Mouse (Mus musculus): ENCODE results near the gene Fhdc1.

The Fhdc1 gene

GRCm38 (mm10) chr3:84435288-84436043, 44.8 kb downstream of the Fhdc1 start:
- no peak for DNase-seq (ENCODE audit: low read depth in 2 of 2, low spot score in 2 of 2)

GRCm38 (mm10) chr3:84432797-84433445, 47.3 kb downstream of the Fhdc1 start:
- no peak for DNase-seq (ENCODE audit: low read depth in 2 of 2, low spot score in 2 of 2)

- DNase-seq (ENCODE audit: low read depth in 2 of 2, low spot score in 2 of 2), result no peak
Measured at GRCm38 (mm10) chr3:84431257-84431656, 49.0 kb downstream of the Fhdc1 start.

- no peak for DNase-seq (ENCODE audit: low read depth in 2 of 2, low spot score in 2 of 2)
Measured at GRCm38 (mm10) chr3:84430152-84430551, 50.1 kb downstream of the Fhdc1 start.

- no peak for DNase-seq (ENCODE audit: low read depth in 2 of 2, low spot score in 2 of 2)
Measured at GRCm38 (mm10) chr3:84428994-84429725, 51.1 kb downstream of the Fhdc1 start.

GRCm38 (mm10) chr3:84427779-84428178, 52.5 kb downstream of the Fhdc1 start:
- DNase-seq (ENCODE audit: low read depth in 2 of 2, low spot score in 2 of 2), result no peak

- DNase-seq (ENCODE audit: low read depth in 2 of 2, low spot score in 2 of 2), result no peak
Measured at GRCm38 (mm10) chr3:84422340-84422739, 57.9 kb downstream of the Fhdc1 start.

- DNase-seq (ENCODE audit: low read depth in 2 of 2, low spot score in 2 of 2), result no peak
Measured at GRCm38 (mm10) chr3:84413868-84414267, 66.4 kb downstream of the Fhdc1 start.

GRCm38 (mm10) chr3:84412920-84413319, 67.3 kb downstream of the Fhdc1 start:
- no peak for DNase-seq (ENCODE audit: low read depth in 2 of 2, low spot score in 2 of 2)

- DNase-seq (ENCODE audit: low read depth in 2 of 2, low spot score in 2 of 2), result no peak
Measured at GRCm38 (mm10) chr3:84409474-84409862, 70.8 kb downstream of the Fhdc1 start.

- no peak for DNase-seq (ENCODE audit: low read depth in 2 of 2, low spot score in 2 of 2)
Measured at GRCm38 (mm10) chr3:84408756-84409473, 71.3 kb downstream of the Fhdc1 start.

- no peak for DNase-seq (ENCODE audit: low read depth in 2 of 2, low spot score in 2 of 2)
Measured at GRCm38 (mm10) chr3:84405523-84405922, 74.7 kb downstream of the Fhdc1 start.

- no peak for DNase-seq (ENCODE audit: low read depth in 2 of 2, low spot score in 2 of 2)
Measured at GRCm38 (mm10) chr3:84403389-84403788, 76.8 kb downstream of the Fhdc1 start.

GRCm38 (mm10) chr3:84402716-84403115, 77.5 kb downstream of the Fhdc1 start:
- no peak for DNase-seq (ENCODE audit: low read depth in 2 of 2, low spot score in 2 of 2)

GRCm38 (mm10) chr3:84397976-84398375, 82.3 kb downstream of the Fhdc1 start:
- no peak for DNase-seq (ENCODE audit: low read depth in 2 of 2, low spot score in 2 of 2)

- DNase-seq (ENCODE audit: low read depth in 2 of 2, low spot score in 2 of 2), result no peak
Measured at GRCm38 (mm10) chr3:84396240-84396639, 84.0 kb downstream of the Fhdc1 start.

- no peak for DNase-seq (ENCODE audit: low read depth in 2 of 2, low spot score in 2 of 2)
Measured at GRCm38 (mm10) chr3:84395840-84396239, 84.4 kb downstream of the Fhdc1 start.

GRCm38 (mm10) chr3:84394841-84395447, 85.3 kb downstream of the Fhdc1 start:
- no peak for DNase-seq (ENCODE audit: low read depth in 2 of 2, low spot score in 2 of 2)
